Mouse (Mus musculus): ENCODE data around the gene Clpx. TPM values are rescaled to one million over a fixed set of nuclear protein-coding genes. Genes with fewer than 3 reads are reported as not detected.

The Clpx gene
- polyA plus RNA-seq, 1 experiment from 2014 or later, result 41.6 TPM

GRCm38 (mm10) chr9:65297056-65297455, 3.0 kb downstream of the Clpx start:
- H3K27ac ChIP-seq (replicated peaks), result no peak overlapping the region
- peaks cover 24% of the 10 kb centered on the region for H3K4me1 ChIP-seq
- no peak overlapping the region for H3K4me3 ChIP-seq
- no peaks in the 10 kb centered on the region for H3K27me3 ChIP-seq (ENCODE audit: low read depth, poor library complexity, severe bottlenecking)
- no peak for DNase-seq (ENCODE audit: low spot score)
- H3K36me3 ChIP-seq, result peaks cover 34% of the 10 kb centered on the region
- WGBS, result 100% methylated on average over 2 of the region's 2 CpGs
- no peaks in the 10 kb centered on the region for H3K9me3 ChIP-seq (replicated peaks)

- peaks cover 16% of the 10 kb centered on the region for H3K4me1 ChIP-seq
- no peaks in the 10 kb centered on the region for H3K9me3 ChIP-seq (replicated peaks)
- DNase-seq (ENCODE audit: low spot score), result no peak
- H3K27ac ChIP-seq (replicated peaks), result no peak overlapping the region
- no peak overlapping the region for H3K4me3 ChIP-seq
- WGBS, result 92% methylated on average over 3 of the region's 3 CpGs
- H3K27me3 ChIP-seq (ENCODE audit: low read depth, poor library complexity, severe bottlenecking), result no peaks in the 10 kb centered on the region
- peaks cover 51% of the 10 kb centered on the region for H3K36me3 ChIP-seq
These were observed 4.7 kb downstream of the Clpx start for GRCm38 (mm10) chr9:65298761-65299160.

DNA sequence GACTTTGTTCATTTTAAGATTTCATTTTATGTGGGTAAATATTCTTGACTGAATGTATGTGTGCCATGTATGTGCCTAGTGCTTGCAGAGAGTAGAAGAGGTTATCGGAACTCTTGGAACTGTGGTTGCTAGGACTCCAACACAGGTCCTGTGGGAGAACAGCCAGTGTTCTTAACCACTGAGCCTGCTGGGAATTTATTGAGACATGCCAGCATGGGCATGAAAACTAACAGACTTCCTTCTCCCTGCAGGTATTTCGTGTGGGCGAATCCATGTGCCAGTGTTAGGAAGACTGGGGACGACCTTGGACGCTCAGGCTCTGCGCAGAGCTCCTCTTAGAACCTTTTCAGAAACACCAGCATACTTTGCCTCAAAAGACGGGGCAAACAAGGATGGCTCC, 5.6 kb downstream of the Clpx start:
- no peak for DNase-seq (ENCODE audit: low spot score)
- H3K27me3 ChIP-seq (ENCODE audit: low read depth, poor library complexity, severe bottlenecking), result no peaks in the 10 kb centered on the region
- H3K4me1 ChIP-seq, result peaks cover 14% of the 10 kb centered on the region
- H3K27ac ChIP-seq (replicated peaks), result no peak overlapping the region
- no peak overlapping the region for H3K4me3 ChIP-seq
- peaks cover 58% of the 10 kb centered on the region for H3K36me3 ChIP-seq
- H3K9me3 ChIP-seq (replicated peaks), result no peaks in the 10 kb centered on the region
- 96% methylated on average over 7 of the region's 7 CpGs for WGBS

- 92% methylated on average over 4 of the region's 4 CpGs for WGBS
- no peak overlapping the region for H3K27ac ChIP-seq (replicated peaks)
- peaks cover 76% of the 10 kb centered on the region for H3K36me3 ChIP-seq
- H3K4me1 ChIP-seq, result no peaks in the 10 kb centered on the region
- H3K4me3 ChIP-seq, result no peak overlapping the region
- no peak for DNase-seq (ENCODE audit: low spot score)
- H3K27me3 ChIP-seq (ENCODE audit: low read depth, poor library complexity, severe bottlenecking), result no peaks in the 10 kb centered on the region
- H3K9me3 ChIP-seq (replicated peaks), result no peaks in the 10 kb centered on the region
These were observed 8.4 kb downstream of the Clpx start for GRCm38 (mm10) chr9:65302327-65302983.

GRCm38 (mm10) chr9:65303586-65303985, 9.5 kb downstream of the Clpx start:
- H3K4me1 ChIP-seq, result no peaks in the 10 kb centered on the region
- peaks cover 81% of the 10 kb centered on the region for H3K36me3 ChIP-seq
- DNase-seq (ENCODE audit: low spot score), result no peak
- no peaks in the 10 kb centered on the region for H3K27me3 ChIP-seq (ENCODE audit: low read depth, poor library complexity, severe bottlenecking)
- H3K27ac ChIP-seq (replicated peaks), result no peak overlapping the region
- no peak overlapping the region for H3K4me3 ChIP-seq
- 98% methylated on average over 4 of the region's 4 CpGs for WGBS
- H3K9me3 ChIP-seq (replicated peaks), result no peaks in the 10 kb centered on the region

DNA sequence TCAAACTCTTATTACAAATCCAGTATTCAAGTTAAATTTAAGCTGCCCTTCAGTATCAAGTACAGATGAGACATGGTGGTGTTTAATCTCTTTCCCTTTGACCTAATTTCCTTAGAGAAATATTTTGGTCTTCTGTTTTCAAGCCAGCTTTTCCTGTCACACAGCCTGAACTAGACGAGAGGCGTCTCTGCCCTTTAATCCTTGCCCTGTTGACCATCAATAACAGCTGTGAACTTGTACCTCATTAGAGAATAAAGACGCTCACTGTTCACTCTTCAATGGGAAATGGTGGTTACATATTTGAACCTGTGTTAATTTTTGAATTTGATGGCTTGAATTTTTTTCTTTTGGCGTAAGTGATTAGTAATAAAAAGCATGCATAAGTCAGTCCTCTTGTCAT, 10.2 kb downstream of the Clpx start:
- Histone ChIP-seq H3K9me3 (replicated peaks) (no peaks in the 10 kb centered on the region), H3K27me3 (ENCODE audit: low read depth, poor library complexity, severe bottlenecking) (no peaks in the 10 kb centered on the region), H3K27ac (replicated peaks) (no peak overlapping the region), H3K36me3 (peaks cover 88% of the 10 kb centered on the region), H3K4me1 (no peaks in the 10 kb centered on the region), H3K4me3 (no peak overlapping the region)
- DNase-seq (ENCODE audit: low spot score), result no peak
- 88% methylated on average over 4 of the region's 4 CpGs for whole genome bisulfite sequencing

- 98% methylated on average over 2 of the region's 2 CpGs for WGBS
- no peaks in the 10 kb centered on the region for H3K4me1 ChIP-seq
- H3K9me3 ChIP-seq (replicated peaks), result no peaks in the 10 kb centered on the region
- H3K27ac ChIP-seq (replicated peaks), result no peak overlapping the region
- peaks cover 79% of the 10 kb centered on the region for H3K36me3 ChIP-seq
- H3K4me3 ChIP-seq, result no peak overlapping the region
- DNase-seq (ENCODE audit: low spot score), result no peak
- no peaks in the 10 kb centered on the region for H3K27me3 ChIP-seq (ENCODE audit: low read depth, poor library complexity, severe bottlenecking)
These were observed 12.6 kb downstream of the Clpx start for GRCm38 (mm10) chr9:65306672-65307071.

GRCm38 (mm10) chr9:65308011-65308410, 14.0 kb downstream of the Clpx start:
- no peak overlapping the region for H3K4me3 ChIP-seq
- no peak overlapping the region for H3K27ac ChIP-seq (replicated peaks)
- H3K36me3 ChIP-seq, result peaks cover 78% of the 10 kb centered on the region
- no peaks in the 10 kb centered on the region for H3K4me1 ChIP-seq
- 85% methylated on average over 1 of the region's 1 CpGs for WGBS
- no peaks in the 10 kb centered on the region for H3K9me3 ChIP-seq (replicated peaks)
- no peak for DNase-seq (ENCODE audit: low spot score)
- no peaks in the 10 kb centered on the region for H3K27me3 ChIP-seq (ENCODE audit: low read depth, poor library complexity, severe bottlenecking)

GRCm38 (mm10) chr9:65312669-65313357, 18.8 kb downstream of the Clpx start:
- Histone ChIP-seq H3K27ac (replicated peaks) (no peak overlapping the region), H3K9me3 (replicated peaks) (no peaks in the 10 kb centered on the region), H3K4me3 (no peak overlapping the region), H3K27me3 (ENCODE audit: low read depth, poor library complexity, severe bottlenecking) (no peaks in the 10 kb centered on the region), H3K36me3 (peaks cover 69% of the 10 kb centered on the region), H3K4me1 (no peaks in the 10 kb centered on the region)
- no peak for DNase-seq (ENCODE audit: low spot score)
- 95% methylated on average over 4 of the region's 4 CpGs for WGBS

GRCm38 (mm10) chr9:65313846-65314245, 19.8 kb downstream of the Clpx start:
- Histone ChIP-seq H3K4me3 (no peak overlapping the region), H3K27me3 (ENCODE audit: low read depth, poor library complexity, severe bottlenecking) (no peaks in the 10 kb centered on the region), H3K9me3 (replicated peaks) (no peaks in the 10 kb centered on the region), H3K36me3 (peaks cover 70% of the 10 kb centered on the region), H3K27ac (replicated peaks) (no peak overlapping the region), H3K4me1 (no peaks in the 10 kb centered on the region)
- 93% methylated on average over 1 of the region's 1 CpGs for WGBS
- no peak for DNase-seq (ENCODE audit: low spot score)

- no peak overlapping the region for H3K4me3 ChIP-seq
- WGBS, result 94% methylated on average over 11 of the region's 11 CpGs
- DNase-seq (ENCODE audit: low spot score), result no peak
- H3K27me3 ChIP-seq (ENCODE audit: low read depth, poor library complexity, severe bottlenecking), result no peaks in the 10 kb centered on the region
- H3K9me3 ChIP-seq (replicated peaks), result no peaks in the 10 kb centered on the region
- H3K4me1 ChIP-seq, result no peaks in the 10 kb centered on the region
- H3K36me3 ChIP-seq, result peaks cover 87% of the 10 kb centered on the region
- no peak overlapping the region for H3K27ac ChIP-seq (replicated peaks)
These were observed 28.3 kb downstream of the Clpx start for GRCm38 (mm10) chr9:65322255-65322900.

- Histone ChIP-seq H3K27ac (replicated peaks) (no peak overlapping the region), H3K36me3 (peaks cover 93% of the 10 kb centered on the region), H3K27me3 (ENCODE audit: low read depth, poor library complexity, severe bottlenecking) (no peaks in the 10 kb centered on the region), H3K9me3 (replicated peaks) (no peaks in the 10 kb centered on the region), H3K4me3 (no peak overlapping the region), H3K4me1 (no peaks in the 10 kb centered on the region)
- DNase-seq (ENCODE audit: low spot score), result no peak
These were observed 31.9 kb downstream of the Clpx start for GRCm38 (mm10) chr9:65325971-65326370.

- no peak overlapping the region for H3K27ac ChIP-seq (replicated peaks)
- H3K36me3 ChIP-seq, result peaks cover 86% of the 10 kb centered on the region
- no peaks in the 10 kb centered on the region for H3K4me1 ChIP-seq
- WGBS, result 96% methylated on average over 2 of the region's 2 CpGs
- DNase-seq (ENCODE audit: low spot score), result no peak
- no peaks in the 10 kb centered on the region for H3K9me3 ChIP-seq (replicated peaks)
- no peak overlapping the region for H3K4me3 ChIP-seq
- H3K27me3 ChIP-seq (ENCODE audit: low read depth, poor library complexity, severe bottlenecking), result no peaks in the 10 kb centered on the region
These were observed 33.3 kb downstream of the Clpx start for GRCm38 (mm10) chr9:65327371-65327770.
